Mouse (Mus musculus) granulocyte monocyte progenitor cell, adult 5-6 weeks (primary cell): ENCODE measurements around the gene 4930579G24Rik. TPM values are rescaled to one million over a fixed set of nuclear protein-coding genes. Genes with fewer than 3 reads are reported as not detected.

ENCODE experiments used
- total RNA-seq, 2 experiments: library from RNA; stranded (forward) in 1 of 2; stranded (reverse) in 1 of 2; fragments of 200-712, 200-1000 nt in 1 of 2; fragments of >200 nt in 1 of 2; fragmentation: Nextera tagmentation in 1 of 2; gene quantifications; 2 replicates each; pipeline ENCODE4 v1.2.3; 2014 to 2017

4930579G24Rik gene
- total RNA-seq, 2 experiments from 2014 or later: 24.6 to 30.7 TPM

Other genes with a start within 250 kb of the 4930579G24Rik start
- 13.1 and 13.2 TPM in 2 replicates for gene Fnip2, start 61.3 kb upstream of the 4930579G24Rik start, total RNA-seq (2014; fragmentation: Nextera tagmentation)
- gene Fnip2, start 61.3 kb upstream of the 4930579G24Rik start, total RNA-seq (2017): 6.3 TPM in 2 replicates
- 131 and 212 TPM in 2 replicates for gene Ppid, start 37.7 kb upstream of the 4930579G24Rik start, total RNA-seq (2014; fragmentation: Nextera tagmentation)
- 358 and 378 TPM in 2 replicates for gene Ppid, start 37.7 kb upstream of the 4930579G24Rik start, total RNA-seq (2017)
- gene Etfdh, start 421 bp downstream of the 4930579G24Rik start, total RNA-seq (2014; fragmentation: Nextera tagmentation): 28.2 and 35.6 TPM in 2 replicates
- 60.0 and 68.4 TPM in 2 replicates for gene Etfdh, start 421 bp downstream of the 4930579G24Rik start, total RNA-seq (2017)
- not detected in 2 replicates for gene Rxfp1, start 108.8 kb downstream of the 4930579G24Rik start, total RNA-seq (2014; fragmentation: Nextera tagmentation)
- not detected in 2 replicates for gene Rxfp1, start 108.8 kb downstream of the 4930579G24Rik start, total RNA-seq (2017)
- gene Tmem144, start 223.7 kb downstream of the 4930579G24Rik start, total RNA-seq (2014; fragmentation: Nextera tagmentation): 2.8 and 3.0 TPM in 2 replicates
- gene Tmem144, start 223.7 kb downstream of the 4930579G24Rik start, total RNA-seq (2017): 2.7 and 2.8 TPM in 2 replicates